Mouse (Mus musculus): ENCODE data around the gene Fosl1.

- TF ChIP-seq CTCF (IDR thresholded peaks at IDR 0.05; ENCODE audit: borderline replicate concordance, extremely low read depth, insufficient read depth, insufficient read length): no peak
- no peak for TF ChIP-seq POLR2A (IDR thresholded peaks at IDR 0.05; ENCODE audit: borderline replicate concordance, extremely low read depth, insufficient read depth, insufficient read length, poor library complexity, severe bottlenecking)
These were observed 37.1 kb downstream of the Fosl1 start for GRCm38 (mm10) chr19:5484496-5484895.

Measured in brain, embryonic 14.5 days (tissue).